Mouse (Mus musculus): Measurements from ENCODE around the gene Zdhhc6.

DNA sequence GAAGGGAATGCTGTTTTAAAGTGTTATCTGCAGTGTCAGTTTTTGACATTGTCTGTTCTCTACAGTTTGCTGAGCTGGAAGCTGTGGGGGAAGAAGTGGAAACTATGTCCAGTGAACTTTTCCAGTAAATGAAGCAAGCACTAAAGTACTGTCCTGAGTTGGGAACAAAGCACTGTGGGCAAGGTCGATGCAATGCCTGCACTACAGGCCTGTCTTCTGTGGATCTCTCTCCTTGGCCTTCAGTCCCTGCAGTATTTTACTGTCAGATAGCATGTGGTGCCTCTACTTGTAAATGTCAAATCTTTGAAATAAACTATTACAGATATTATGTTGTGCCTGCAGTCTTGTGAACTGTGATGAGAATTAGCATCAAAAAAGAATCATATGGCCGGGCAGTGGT lies 19.5 kb downstream of the Zdhhc6 start:
- TF ChIP-seq POLR2A (IDR thresholded peaks at IDR 0.05; ENCODE audit: insufficient read depth, low read length) (no peak), EP300 (IDR thresholded peaks at IDR 0.05; ENCODE audit: insufficient read depth, low read depth, low read length) (no peak)
